Comparison of ENCODE assay signal across 14 mouse cellular contexts in the genomic region with DNA sequence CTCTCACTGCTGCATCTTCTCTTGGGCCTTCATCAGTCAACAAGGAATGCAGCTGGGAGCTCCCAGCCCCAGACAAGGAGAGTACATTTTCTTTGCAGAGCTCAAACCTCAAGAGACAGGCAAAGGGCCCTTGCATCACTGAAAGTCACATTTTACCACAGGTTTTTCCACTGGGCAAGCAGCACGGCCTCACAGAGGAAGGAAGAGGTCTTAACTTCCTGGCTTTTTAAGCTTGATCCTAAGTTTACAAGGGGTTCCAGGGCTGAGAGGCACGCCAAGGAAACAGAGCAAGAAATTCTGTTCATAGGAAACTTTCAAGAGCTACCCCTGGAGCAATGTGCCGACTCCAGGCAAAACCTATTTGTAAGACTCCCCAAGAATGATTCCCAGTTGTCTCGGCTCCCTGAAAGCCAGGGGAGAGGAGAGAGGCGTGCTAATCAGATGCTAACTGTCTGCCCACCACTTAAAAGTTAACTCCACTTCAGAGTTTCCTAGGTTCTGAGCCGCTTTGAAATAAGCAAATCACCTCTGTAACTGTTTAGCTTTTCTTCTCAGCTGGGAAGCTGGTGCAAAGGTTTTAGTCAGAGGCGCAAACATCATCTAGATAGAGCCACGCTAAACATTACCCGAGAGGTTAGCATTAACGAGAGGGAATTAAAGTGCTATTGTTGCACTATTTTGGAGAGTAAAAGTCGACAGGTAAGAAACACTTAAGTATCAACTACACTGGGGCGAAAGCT. TPM values are rescaled to one million over a fixed set of nuclear protein-coding genes. Genes with fewer than 3 reads are reported as not detected.
DNase-seq lines count a peak whose midpoint lies in the region; ATAC-seq lines count a peak whose summit lies in the region.
"Had no signal": no experiment of that assay in that cellular context is flagged by ENCODE, and none has a peak within 500 bp of the region (broad histone marks: within the 10 kb centered on the region; RNA-seq: fewer than 3 reads in every experiment).

No protein-coding gene starts in this region.

- WGBS in heart, embryonic 14.5 days, result 36% methylated on average over 12 of the region's 12 CpGs
- 38% methylated on average over 12 of the region's 12 CpGs for WGBS in embryonic facial prominence, embryonic 11.5 days
- 23% methylated on average over 12 of the region's 12 CpGs for WGBS in limb, embryonic 12.5 days

- intact Hi-C loops in heart, postnatal 14 days (cut with DNase I), result no loop called here

- peak overlapping the region; percentile 62 to 64 for H3K27ac ChIP-seq in heart, embryonic 14.5 days (replicated peaks in 1 of 2; ENCODE audit: control insufficient read depth in 1 of 2, insufficient read depth in 1 of 2, low read depth in 2 of 2, low read length in 2 of 2)
- H3K27ac ChIP-seq in embryonic facial prominence, embryonic 11.5 days (replicated peaks; ENCODE audit: low read depth, low read length), result 0 out of 2 replicates have a peak overlapping the region, but pooled peaks have one; percentile 0
- H3K27ac ChIP-seq in limb, embryonic 12.5 days, result peak overlapping the region; percentile 75
- H3K27ac ChIP-seq: forebrain, embryonic 15.5 days; layer of hippocampus, adult 2 months had no signal

- DNase-seq in heart, postnatal 14 days, result no peak
- no peak for DNase-seq in embryonic facial prominence, embryonic 11.5 days (ENCODE audit: low spot score)
- peak; percentile 58 to 85 for DNase-seq in kidney, adult 8-10 months
- no peak for DNase-seq in cerebellum, adult 18-20 months
- DNase-seq in thymus, postnatal 14 days, result no peak
- DNase-seq: cerebellum, adult 9-10 months; gastrocnemius, postnatal 25 days; lung, postnatal 4 days; retina, postnatal 1 day had no signal

- H3K4me1 ChIP-seq in heart, embryonic 14.5 days (ENCODE audit: control insufficient read depth in 2 of 2, insufficient read depth in 2 of 2, low read length in 2 of 2), result peaks cover 5 to 17% of the 10 kb centered on the region in 2 experiments
- no peaks in the 10 kb centered on the region for H3K4me1 ChIP-seq in embryonic facial prominence, embryonic 11.5 days (ENCODE audit: control insufficient read depth, insufficient read depth, low read length)
- H3K4me1 ChIP-seq in limb, embryonic 12.5 days (replicated peaks), result peaks cover 20% of the 10 kb centered on the region

- H3K9ac ChIP-seq in heart, embryonic 14.5 days (ENCODE audit: low read length), result peak overlapping the region; percentile 13; the same call in 1 of the 2 replicates
- no peak overlapping the region for H3K9ac ChIP-seq in embryonic facial prominence, embryonic 11.5 days (replicated peaks; ENCODE audit: low read length)
- peak overlapping the region; percentile 14; the same call in 1 of the 2 replicates for H3K9ac ChIP-seq in limb, embryonic 12.5 days (replicated peaks)
- H3K9ac ChIP-seq: forebrain, embryonic 15.5 days had no signal

- H3K27me3 ChIP-seq in heart, embryonic 14.5 days (ENCODE audit: control insufficient read depth, insufficient read depth, low read length), result no peaks in the 10 kb centered on the region
- H3K27me3 ChIP-seq in embryonic facial prominence, embryonic 11.5 days (ENCODE audit: control insufficient read depth, insufficient read depth, low read length), result no peaks in the 10 kb centered on the region
- H3K27me3 ChIP-seq in limb, embryonic 12.5 days, result no peaks in the 10 kb centered on the region
- H3K27me3 ChIP-seq: forebrain, embryonic 15.5 days had no signal

- H3K4me3 ChIP-seq in heart, embryonic 14.5 days (ENCODE audit: control insufficient read depth in 1 of 2, insufficient read depth in 1 of 2, low read depth in 1 of 2, low read length in 2 of 2), result no peak overlapping the region
- no peak overlapping the region for H3K4me3 ChIP-seq in embryonic facial prominence, embryonic 11.5 days (ENCODE audit: low read depth, low read length)
- H3K4me3 ChIP-seq in limb, embryonic 12.5 days (replicated peaks), result no peak overlapping the region
- H3K4me3 ChIP-seq: forebrain, embryonic 15.5 days; layer of hippocampus, adult 2 months had no signal

- ATAC-seq in heart, embryonic 14.5 days (ENCODE audit: insufficient number of reproducible peaks, insufficient read depth, low FRiP score, low read depth), result no peak
- no peak for ATAC-seq in embryonic facial prominence, embryonic 11.5 days (replicated peaks; ENCODE audit: insufficient number of reproducible peaks, low FRiP score, low TSS enrichment, low read depth)
- no peak for ATAC-seq in limb, embryonic 12.5 days (ENCODE audit: insufficient number of reproducible peaks, insufficient read depth, low FRiP score, low TSS enrichment, low read depth)
- ATAC-seq: CD4-positive, CD25-positive, alpha-beta regulatory T cell, adult 4 months; forebrain, embryonic 15.5 days had no signal

- peak overlapping the region; percentile 21; the same call in 1 of the 2 replicates for H3K4me2 ChIP-seq in heart, embryonic 14.5 days (ENCODE audit: low read length)
- no peak overlapping the region for H3K4me2 ChIP-seq in embryonic facial prominence, embryonic 11.5 days (ENCODE audit: low read depth, low read length)
- H3K4me2 ChIP-seq in limb, embryonic 12.5 days, result peak overlapping the region; percentile 38
- H3K4me2 ChIP-seq: forebrain, embryonic 15.5 days had no signal

- no peaks in the 10 kb centered on the region for H3K9me3 ChIP-seq in heart, embryonic 14.5 days (ENCODE audit: control insufficient read depth, low read length)
- H3K9me3 ChIP-seq in embryonic facial prominence, embryonic 11.5 days (replicated peaks; ENCODE audit: control insufficient read depth, low read length), result no peaks in the 10 kb centered on the region
- no peaks in the 10 kb centered on the region for H3K9me3 ChIP-seq in limb, embryonic 12.5 days
- H3K9me3 ChIP-seq: forebrain, embryonic 15.5 days had no signal

- H3K36me3 ChIP-seq in heart, embryonic 14.5 days (ENCODE audit: control insufficient read depth, insufficient read depth, low read length), result no peaks in the 10 kb centered on the region
- no peaks in the 10 kb centered on the region for H3K36me3 ChIP-seq in embryonic facial prominence, embryonic 11.5 days (replicated peaks; ENCODE audit: control insufficient read depth, insufficient read depth, low read depth, low read length)
- H3K36me3 ChIP-seq in limb, embryonic 12.5 days, result no peaks in the 10 kb centered on the region
- H3K36me3 ChIP-seq: forebrain, embryonic 15.5 days had no signal

RNA-seq across cellular contexts. Expression of gene Dcaf17, which starts 29.4 kb away (rescaled TPM):
- 19.0 and 22.0 TPM in 2 replicates for polyA plus RNA-seq in heart, embryonic 14.5 days (2014; fragmentation: Nextera tagmentation; extraction: Ambion mirVana)
- 1 to 10 TPM; 5.1 to 8.1 TPM for total RNA-seq in heart, postnatal 14 days (2021)
- 29.0 and 31.1 TPM in 2 replicates for polyA plus RNA-seq in embryonic facial prominence, embryonic 11.5 days (2014; fragmentation: Nextera tagmentation; extraction: Ambion mirVana)
- polyA plus RNA-seq in limb, embryonic 12.5 days (2016; fragmentation: Nextera tagmentation; extraction: Ambion mirVana), result 26.2 and 27.6 TPM in 2 replicates

RNA-seq across cellular contexts. Expression of gene Mettl8, which starts 29.6 kb away (rescaled TPM):
- 10.0 and 12.9 TPM in 2 replicates for polyA plus RNA-seq in heart, embryonic 14.5 days (2014; fragmentation: Nextera tagmentation; extraction: Ambion mirVana)
- total RNA-seq in heart, postnatal 14 days (2021), result 1 to 10 TPM; 5.6 to 5.9 TPM
- polyA plus RNA-seq in embryonic facial prominence, embryonic 11.5 days (2014; fragmentation: Nextera tagmentation; extraction: Ambion mirVana), result 21.1 and 21.9 TPM in 2 replicates
- 18.1 and 18.7 TPM in 2 replicates for polyA plus RNA-seq in limb, embryonic 12.5 days (2016; fragmentation: Nextera tagmentation; extraction: Ambion mirVana)

Comparison
In these comparisons a context has a peak if more than half of its experiments do, and no peak if none do; other contexts are left out.
1. H3K27ac ChIP-seq: peak in every context shown above with its lines; median percentile 75 in limb, embryonic 12.5 days; 63 in heart, embryonic 14.5 days; 0 in embryonic facial prominence, embryonic 11.5 days.
2. DNase-seq: peak in kidney, adult 8-10 months (2 of 2); none in heart, postnatal 14 days (0 of 2), embryonic facial prominence, embryonic 11.5 days (single experiment), cerebellum, adult 18-20 months (0 of 2) and thymus, postnatal 14 days (single experiment).